Mouse (Mus musculus) olfactory bulb, adult 2 months (tissue): Measurements from ENCODE around the gene Tecpr1. TPM values are rescaled to one million over a fixed set of nuclear protein-coding genes. Genes with fewer than 3 reads are reported as not detected.
A peak's percentile ranks its signal among the peaks of the same experiment; 100 is the strongest.

Experiments
- H3K27ac ChIP-seq: fragments of 200-500 bp; 2 replicates; pipeline ENCODE4 v1.5.1; 2012; ENCODE audit warnings: low read depth, low read length; ENCODE audit not compliant: insufficient read depth
- H3K4me1 ChIP-seq: fragments of 200-500 bp; 2 replicates; pipeline ENCODE4 v1.6.1; 2012; ENCODE audit warnings: low read length; ENCODE audit not compliant: control insufficient read depth, insufficient read depth
- H3K4me3 ChIP-seq: fragments of 200-500 bp; 2 replicates; pipeline ENCODE4 v1.5.1; 2012; ENCODE audit warnings: mild to moderate bottlenecking, low read depth, low read length, moderate library complexity; ENCODE audit not compliant: insufficient read depth
- CTCF ChIP-seq: fragments of 200-500 bp; IDR thresholded peaks from 2 replicates; pipeline ENCODE4 v1.5.1; 2012; ENCODE audit warnings: low read depth, mild to moderate bottlenecking, low read length, moderate library complexity; ENCODE audit not compliant: insufficient read depth
- POLR2A ChIP-seq: fragments of 200-500 bp; IDR thresholded peaks from 2 replicates; pipeline ENCODE4 v1.6.1; 2012; ENCODE audit warnings: mild to moderate bottlenecking, low read depth, low read length, moderate library complexity; ENCODE audit not compliant: insufficient read depth
- WGBS: fragments of 180-500 bp; shearing (Covaris S2); methylation state at CpG from one replicate; pipeline ENCODE4 v1.1.7; 2018; 5-methylcytosine and 5-hydroxymethylcytosine counted together
- polyA plus RNA-seq: library from polyadenylated mRNA; stranded (reverse); fragments of >200 nt; gene quantifications from 2 replicates; pipeline ENCODE4 v1.2.4, GENCODE M21; 2012; ENCODE audit warnings: low replicate concordance; ENCODE audit not compliant: missing spikeins, insufficient read depth, insufficient read length

Tecpr1 gene
- polyA plus RNA-seq, 1 experiment = 771 TPM

GRCm38 (mm10) chr5:144245592-144245991 lies 22.2 kb upstream of the Tecpr1 start:
- Histone ChIP-seq H3K27ac (no peak overlapping the region), H3K4me1 (no peaks in the 10 kb centered on the region), H3K4me3 (no peak overlapping the region)
- no peak for TF ChIP-seq CTCF
- no peak for TF ChIP-seq POLR2A
- 67% methylated on average over 2 of the region's 2 CpGs for WGBS

- no peak within 1 kb of the TSS for H3K27ac ChIP-seq
- TF ChIP-seq CTCF (no peak), POLR2A (no peak)
- no peaks in the 10 kb centered on the region for H3K4me1 ChIP-seq
- WGBS = 94% methylated on average over 7 of the region's 7 CpGs
- no peak within 1 kb of the TSS for H3K4me3 ChIP-seq
Observed at GRCm38 (mm10) chr5:144243901-144244487, 20.6 kb upstream of the Tecpr1 start, which contains the start of gene Bri3. Bri3 (plus strand) TSS chr5:144244437.

GRCm38 (mm10) chr5:144238969-144239368 lies 15.6 kb upstream of the Tecpr1 start:
- TF ChIP-seq CTCF (no peak), POLR2A (no peak)
- peaks cover 3% of the 10 kb centered on the region; the same call in 1 of the 2 replicates for H3K4me1 ChIP-seq
- H3K27ac ChIP-seq = no peak overlapping the region
- 89% methylated on average over 1 of the region's 1 CpGs for WGBS
- no peak overlapping the region for H3K4me3 ChIP-seq

- no peak overlapping the region for H3K27ac ChIP-seq
- TF ChIP-seq CTCF (no peak), POLR2A (no peak)
- 20% methylated on average over 7 of the region's 7 CpGs for WGBS
- peaks cover 5% of the 10 kb centered on the region; the same call in 1 of the 2 replicates for H3K4me1 ChIP-seq
- no peak overlapping the region for H3K4me3 ChIP-seq
Observed at GRCm38 (mm10) chr5:144234714-144235113, 11.3 kb upstream of the Tecpr1 start.

- peaks cover 5% of the 10 kb centered on the region; the same call in 1 of the 2 replicates for H3K4me1 ChIP-seq
- no peak overlapping the region for H3K4me3 ChIP-seq
- H3K27ac ChIP-seq = peak overlapping the region; percentile 4; the same call in 1 of the 2 replicates
- TF ChIP-seq CTCF (no peak), POLR2A (no peak)
- WGBS = 55% methylated on average over 6 of the region's 6 CpGs
Observed at GRCm38 (mm10) chr5:144234222-144234621, 10.8 kb upstream of the Tecpr1 start.

GRCm38 (mm10) chr5:144232531-144232930 lies 9.1 kb upstream of the Tecpr1 start:
- WGBS = 82% methylated on average over 5 of the region's 5 CpGs
- H3K27ac ChIP-seq = no peak overlapping the region
- TF ChIP-seq POLR2A (no peak), CTCF (no peak)
- H3K4me1 ChIP-seq = peaks cover 5% of the 10 kb centered on the region; the same call in 1 of the 2 replicates
- H3K4me3 ChIP-seq = no peak overlapping the region

- 63% methylated on average over 1 of the region's 1 CpGs for WGBS
- Histone ChIP-seq H3K4me1 (peaks cover 5% of the 10 kb centered on the region; the same call in 1 of the 2 replicates), H3K27ac (no peak overlapping the region), H3K4me3 (no peak overlapping the region)
- no peak for TF ChIP-seq POLR2A
- TF ChIP-seq CTCF = no peak
Observed at GRCm38 (mm10) chr5:144231410-144231809, 8.0 kb upstream of the Tecpr1 start.

GRCm38 (mm10) chr5:144230216-144230615 lies 6.8 kb upstream of the Tecpr1 start:
- Histone ChIP-seq H3K4me1 (peaks cover 5% of the 10 kb centered on the region; the same call in 1 of the 2 replicates), H3K27ac (no peak overlapping the region), H3K4me3 (no peak overlapping the region)
- 87% methylated on average over 7 of the region's 7 CpGs for WGBS
- no peak for TF ChIP-seq POLR2A
- no peak for TF ChIP-seq CTCF

- Histone ChIP-seq H3K4me1 (peaks cover 9% of the 10 kb centered on the region), H3K27ac (no peak overlapping the region), H3K4me3 (no peak overlapping the region)
- no peak for TF ChIP-seq CTCF
- TF ChIP-seq POLR2A = no peak
- 40% methylated on average over 11 of the region's 11 CpGs for WGBS
Observed at GRCm38 (mm10) chr5:144226220-144226619, 2.8 kb upstream of the Tecpr1 start.
